Mouse (Mus musculus) frontal cortex, postnatal 10 days (tissue): ENCODE measurements around the gene Zfp592.
"Not testable (repeated sequence)": the region's sequence is repeated elsewhere in the genome, so short reads cannot be mapped to it uniquely, and the experiment has no call there.

ENCODE experiments used
- DNase-seq, 2 experiments: peaks; one replicate each; pipeline ENCODE4 v3.0.0; 2022; ENCODE audit warnings: low spot score in 2 of 2, mixed read lengths in 1 of 2

Gene Zfp592

DNA sequence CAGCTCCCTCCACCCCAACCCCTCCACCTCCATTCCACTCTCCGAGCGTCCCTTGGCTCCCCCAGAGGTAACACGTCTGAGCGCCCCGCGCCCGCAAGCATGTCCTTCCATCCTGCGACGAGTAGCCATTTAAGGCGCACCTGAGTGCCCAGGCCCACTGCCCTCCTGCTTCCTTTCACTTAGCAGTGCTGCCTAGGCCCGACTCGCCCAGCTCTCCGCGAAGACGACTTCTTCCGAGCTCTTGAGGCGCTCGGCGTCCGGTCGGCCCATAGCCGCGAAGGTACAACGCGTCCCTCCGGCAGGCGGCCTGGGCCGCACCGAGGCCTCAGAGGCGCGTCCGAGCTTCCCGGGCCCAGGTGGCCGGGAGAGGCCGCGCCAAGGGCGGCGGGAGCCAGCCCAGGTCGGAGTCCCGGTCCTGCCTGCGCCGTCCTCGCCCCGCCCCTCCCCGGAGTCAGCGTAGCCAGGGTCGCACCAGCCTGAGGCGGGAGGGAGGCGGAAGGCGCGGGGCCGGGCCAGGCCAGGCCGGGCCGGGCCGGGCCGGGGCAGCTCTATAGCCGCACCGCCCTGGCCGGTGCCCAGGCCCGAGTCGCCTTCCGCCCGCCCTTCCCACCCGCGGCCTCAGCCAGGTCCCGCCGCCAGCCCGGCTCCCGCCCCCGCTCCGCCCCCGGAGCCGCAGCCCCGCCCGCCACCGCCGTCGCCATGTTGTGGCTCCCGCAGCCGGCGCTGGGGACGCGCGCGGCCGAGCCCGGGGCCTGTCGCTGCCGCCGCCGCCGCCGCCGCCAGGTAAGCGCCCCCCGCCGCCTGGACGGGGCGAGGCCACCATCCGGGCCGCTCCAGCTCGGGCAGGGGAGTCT lies at the start of gene Zfp592:
Gene Zfp592 (plus strand): TSS at position 702 of the 854 bp plus-strand sequence.
- DNase-seq: peak; percentile 38 to 74

DNA sequence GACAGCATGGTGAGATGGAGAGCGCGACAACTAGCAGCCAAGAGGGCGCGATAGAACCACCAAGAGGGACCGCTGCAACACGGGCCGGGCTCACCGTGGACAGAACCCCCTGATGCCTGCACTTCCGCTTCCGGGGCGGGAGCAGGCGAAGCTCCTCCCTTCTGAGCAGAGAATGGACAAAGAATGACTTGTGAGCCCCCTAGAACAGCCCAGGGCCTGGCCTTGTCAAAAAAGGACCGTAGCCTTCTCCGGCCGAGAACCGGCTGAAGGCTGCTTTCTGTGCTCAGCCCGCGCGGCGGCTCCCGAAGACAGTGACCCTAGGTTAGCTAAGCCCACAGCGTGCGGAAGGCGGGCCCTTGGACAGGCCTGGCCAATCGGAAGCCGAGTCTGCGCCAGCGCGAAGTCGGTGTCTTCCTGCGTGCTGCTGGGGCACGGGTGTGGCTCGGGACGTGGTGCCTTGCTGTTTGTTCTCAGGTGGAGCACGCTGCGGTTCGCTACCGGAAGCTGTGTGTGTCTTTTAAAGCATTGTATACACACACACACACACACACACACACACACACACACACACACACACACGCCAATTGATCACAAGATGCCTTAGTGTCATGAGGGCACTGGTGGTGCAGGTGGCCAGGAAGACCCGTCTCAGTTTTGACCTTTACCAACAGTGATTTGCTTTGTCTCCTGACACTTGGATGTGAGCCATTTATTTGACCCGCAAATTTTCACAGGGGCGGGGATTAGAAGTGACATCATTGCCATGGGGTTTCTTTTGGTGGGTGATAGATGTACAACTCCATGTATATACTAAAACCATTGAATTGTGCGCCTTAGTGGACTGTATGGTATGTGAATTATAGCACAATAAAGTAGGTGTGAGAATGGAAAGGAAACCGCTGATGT lies 45.8 kb upstream of the Zfp592 start, which contains the start of gene Sec11a:
Gene Sec11a (minus strand): TSS at position 336 of the 906 bp plus-strand sequence.
- DNase-seq: peak; percentile 90 to 93

DNA sequence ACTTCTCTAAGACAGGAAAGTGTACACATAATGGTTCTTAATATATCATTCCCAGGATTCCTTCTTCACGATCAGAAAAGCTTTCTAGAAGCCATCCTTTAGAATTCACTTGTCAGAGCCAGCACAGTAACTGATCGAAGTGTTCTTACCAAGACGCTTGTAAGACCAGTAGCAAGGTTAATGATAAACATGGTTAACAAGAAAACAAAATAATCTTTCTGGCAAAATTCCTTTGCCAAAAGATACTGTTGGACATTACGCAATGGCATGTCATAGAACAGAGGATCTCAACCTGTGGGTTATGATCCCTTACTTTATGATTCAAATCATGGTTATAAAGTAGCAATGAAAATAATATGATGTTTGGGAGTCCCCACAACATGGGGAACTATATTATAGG lies 42.0 kb upstream of the Zfp592 start:
- no peak for DNase-seq

DNA sequence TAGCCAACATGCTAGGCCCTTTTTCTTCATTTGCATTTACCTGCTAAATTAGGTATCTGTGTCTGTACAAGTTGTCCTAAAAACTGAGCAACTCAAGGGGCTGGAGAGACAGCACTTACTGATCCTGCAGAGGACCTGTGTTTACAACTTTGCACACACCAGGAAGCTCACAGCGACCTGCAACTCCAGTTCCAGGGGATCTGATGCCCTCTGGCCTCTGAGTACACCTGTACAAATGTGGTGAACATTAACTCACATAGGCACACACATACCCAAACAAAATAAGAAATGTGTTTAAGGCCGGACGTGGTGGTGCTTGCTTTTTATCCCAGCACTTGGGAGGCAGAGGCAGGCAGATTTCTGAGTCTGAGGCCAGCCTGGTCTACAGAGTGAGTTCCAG lies 41.3 kb upstream of the Zfp592 start:
- no peak for DNase-seq

DNA sequence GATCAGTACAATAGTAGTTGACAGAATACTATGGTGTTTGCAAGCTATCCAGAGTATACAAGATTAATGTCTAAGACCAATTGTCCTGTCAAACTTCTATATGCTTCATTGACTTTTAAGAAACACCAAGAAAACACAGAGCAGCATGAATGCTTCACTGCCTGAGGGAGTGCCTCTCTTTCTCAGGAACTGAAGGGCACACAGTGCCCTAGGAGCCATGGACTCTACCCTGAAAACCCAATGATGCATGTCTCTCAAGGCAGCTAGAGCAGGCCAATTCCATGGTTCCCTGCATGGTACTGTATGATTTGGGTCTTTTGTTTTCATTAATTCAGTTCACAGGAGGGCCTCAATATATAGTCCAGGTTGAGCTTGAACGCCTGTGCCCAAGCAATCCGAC lies 39.2 kb upstream of the Zfp592 start:
- DNase-seq: no peak

DNA sequence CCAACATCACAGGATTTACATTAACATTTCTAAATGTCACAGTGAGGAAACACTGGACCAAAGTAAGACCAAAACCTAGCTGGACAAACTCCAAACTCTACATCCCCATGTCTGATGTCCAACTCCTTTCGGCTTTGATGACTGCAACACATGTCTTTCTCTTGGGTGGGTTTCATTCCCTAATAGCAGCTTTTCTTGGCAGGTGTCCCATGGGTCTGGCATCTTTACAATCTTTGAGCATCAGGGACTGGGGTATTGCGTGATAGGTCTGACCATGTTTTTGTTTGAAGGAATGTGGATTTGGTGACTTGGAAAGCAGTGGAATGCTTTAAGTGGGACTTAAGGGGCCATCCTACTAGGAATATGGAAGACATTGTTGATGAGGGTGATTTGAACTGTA lies 36.6 kb upstream of the Zfp592 start:
- DNase-seq: no peak

DNA sequence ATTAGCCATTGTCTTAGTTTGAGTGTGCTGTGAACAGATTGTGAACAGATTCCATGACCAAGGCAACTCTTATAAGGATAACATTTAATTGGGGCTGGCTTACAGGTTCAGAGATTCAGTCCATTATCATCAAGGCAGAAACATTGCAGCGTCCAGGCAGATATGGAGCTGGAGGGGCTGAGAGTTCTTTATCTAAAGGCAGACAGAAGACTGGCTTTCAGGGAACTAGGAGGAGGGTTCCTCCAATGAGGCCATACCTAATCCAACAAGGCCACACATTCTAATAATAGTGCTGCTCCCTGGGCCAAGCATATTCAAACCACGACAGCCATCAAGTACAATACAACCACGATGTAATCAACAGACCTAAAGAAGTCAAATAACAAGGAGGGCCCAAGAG lies 34.5 kb upstream of the Zfp592 start:
- DNase-seq: no peak

DNA sequence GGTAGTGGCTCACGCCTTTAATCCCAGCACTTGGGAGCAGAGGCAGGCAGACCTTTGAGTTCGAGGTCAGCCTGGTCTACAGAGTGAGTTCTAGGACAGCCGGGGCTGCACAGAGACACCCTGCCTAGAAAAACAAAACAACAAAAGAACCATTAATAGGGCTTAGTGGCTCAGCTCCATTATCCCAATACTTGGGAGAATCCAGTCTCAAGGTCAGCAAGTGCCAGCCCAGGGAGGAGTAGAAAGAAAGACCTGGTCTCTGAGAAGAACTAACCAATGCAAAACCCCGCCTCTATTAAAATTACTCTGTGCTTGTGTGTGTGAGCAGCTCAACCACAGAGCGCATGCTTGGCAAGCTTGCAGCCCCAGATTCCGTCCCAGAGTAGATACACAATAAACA lies 30.7 kb upstream of the Zfp592 start:
- DNase-seq: no peak

DNA sequence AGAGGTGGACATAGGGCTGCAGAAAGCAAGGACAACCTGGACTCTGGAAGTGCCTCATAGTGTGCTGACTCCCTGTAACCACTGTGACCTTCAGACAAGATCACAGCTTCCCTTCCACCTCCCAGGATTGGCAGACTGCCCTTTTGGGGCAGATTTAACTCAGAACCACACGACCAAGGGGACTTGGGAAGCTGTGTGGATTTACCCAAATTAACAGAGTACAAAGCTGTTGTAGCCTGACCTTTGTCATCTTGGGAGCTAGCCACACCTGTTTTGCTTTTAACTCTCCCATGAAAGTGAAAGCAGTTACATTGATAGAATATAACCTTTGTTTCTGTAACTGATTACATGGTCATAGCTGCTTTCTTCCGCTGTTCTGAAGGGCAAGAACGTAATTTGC lies 22.6 kb upstream of the Zfp592 start:
- DNase-seq: no peak

DNA sequence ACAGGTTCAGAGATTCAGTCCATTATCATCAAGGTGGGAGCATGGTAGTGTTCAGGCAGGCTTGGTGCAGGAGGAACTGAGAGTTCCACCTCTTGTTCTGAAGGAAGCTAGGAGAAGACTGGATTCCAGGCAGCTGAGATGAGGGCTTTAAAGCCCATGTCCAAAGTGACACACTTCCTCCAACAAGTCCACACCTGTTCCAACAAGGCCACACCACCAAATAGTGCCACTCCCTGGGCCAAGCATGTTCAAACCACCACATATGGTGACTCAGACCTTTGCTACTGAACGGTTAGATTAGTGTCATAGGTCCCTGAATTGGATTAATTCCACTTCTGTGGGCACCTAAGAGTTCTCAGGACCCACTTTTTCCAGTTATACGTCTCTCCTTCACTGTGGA lies 22.1 kb upstream of the Zfp592 start:
- DNase-seq: no peak

DNA sequence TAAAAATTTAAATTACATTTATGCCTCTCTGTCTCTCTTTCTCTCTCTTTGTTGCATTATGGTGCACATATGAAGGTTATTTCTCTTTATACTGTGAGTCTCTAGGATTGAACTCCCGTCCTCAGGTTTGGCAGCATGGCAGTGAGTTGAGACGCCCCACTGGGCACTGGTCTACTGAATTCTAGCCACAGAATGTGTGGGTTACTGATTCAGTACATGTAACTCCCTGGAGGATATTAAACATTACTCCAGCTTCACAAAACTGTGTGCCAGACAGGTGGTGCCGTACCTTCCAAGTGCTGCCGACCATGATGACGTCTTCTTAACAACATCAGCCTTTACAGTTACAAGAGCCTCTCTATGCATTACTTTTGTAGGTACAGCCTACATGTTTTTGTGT lies 21.4 kb upstream of the Zfp592 start:
- DNase-seq: no peak

DNA sequence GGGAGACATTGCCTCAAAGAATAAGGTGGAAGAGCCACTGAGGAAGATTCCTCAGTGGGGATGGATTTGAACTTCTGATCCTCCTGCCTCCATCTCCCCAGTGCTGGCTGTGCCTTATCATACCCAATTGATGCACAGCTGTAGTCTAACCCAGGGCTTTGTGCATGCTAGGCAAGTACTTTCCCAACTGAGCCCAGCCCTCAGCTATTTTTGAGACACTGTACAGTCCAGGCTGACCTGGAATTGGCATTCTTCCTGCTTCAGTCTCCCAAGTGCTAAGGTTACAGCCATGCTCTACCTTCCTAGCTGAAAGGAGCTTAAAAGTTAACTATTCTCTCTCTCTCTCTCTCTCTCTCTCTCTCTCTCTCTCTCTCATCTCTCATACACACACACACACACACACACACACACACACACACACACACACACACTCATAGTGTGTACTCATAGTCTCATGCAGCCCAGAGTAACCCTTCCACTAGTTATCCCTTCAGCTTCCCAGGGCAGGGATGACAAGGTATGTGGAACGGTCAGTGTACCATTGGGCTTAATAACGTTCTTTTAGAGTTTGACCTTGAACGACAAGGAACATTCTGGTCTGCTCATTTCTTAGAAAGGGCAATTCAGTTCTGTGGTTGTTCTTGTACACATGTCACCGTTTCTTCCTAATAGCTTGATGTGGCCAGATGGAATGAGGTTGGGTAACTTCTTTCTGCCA lies 20.4 kb upstream of the Zfp592 start:
- DNase-seq: not testable (repeated sequence)

DNA sequence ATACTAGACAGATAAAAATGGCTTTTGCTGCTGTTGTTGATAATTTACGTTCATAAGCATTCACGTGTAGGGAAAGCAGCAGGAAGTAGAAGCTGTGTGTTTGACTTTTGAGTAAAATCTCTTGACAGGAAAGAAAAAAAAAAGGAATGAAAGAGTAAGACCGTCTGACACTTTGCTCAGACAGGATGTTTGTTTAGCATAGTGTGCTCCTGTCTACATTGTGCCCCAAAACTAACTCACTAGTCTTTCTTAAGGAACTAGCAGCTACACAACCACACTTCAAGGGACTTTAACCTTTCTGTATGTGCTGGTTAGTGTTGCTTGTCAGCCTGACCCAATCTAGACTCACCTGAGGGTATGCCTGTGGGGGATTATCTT lies 19.9 kb upstream of the Zfp592 start:
- DNase-seq: not testable (repeated sequence)

DNA sequence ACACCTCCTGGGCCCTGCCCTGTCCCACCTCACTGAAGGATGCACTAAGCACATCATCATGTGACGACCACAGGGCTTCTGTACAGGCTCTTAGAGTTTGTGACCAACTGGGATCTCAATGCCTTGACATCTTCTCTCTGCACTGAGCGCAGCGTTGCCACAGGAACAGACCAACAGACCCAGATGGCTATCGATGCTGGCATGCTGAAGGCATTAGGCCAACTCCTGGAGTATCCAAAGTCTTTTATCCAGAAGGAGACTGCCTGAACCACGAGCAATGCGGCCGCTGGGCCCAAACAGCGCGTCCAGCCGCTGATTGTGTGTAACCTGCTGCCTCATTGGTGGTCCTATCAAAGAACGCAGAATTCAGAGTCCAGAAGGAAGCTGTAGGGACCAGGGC lies 12.9 kb upstream of the Zfp592 start:
- no peak for DNase-seq

DNA sequence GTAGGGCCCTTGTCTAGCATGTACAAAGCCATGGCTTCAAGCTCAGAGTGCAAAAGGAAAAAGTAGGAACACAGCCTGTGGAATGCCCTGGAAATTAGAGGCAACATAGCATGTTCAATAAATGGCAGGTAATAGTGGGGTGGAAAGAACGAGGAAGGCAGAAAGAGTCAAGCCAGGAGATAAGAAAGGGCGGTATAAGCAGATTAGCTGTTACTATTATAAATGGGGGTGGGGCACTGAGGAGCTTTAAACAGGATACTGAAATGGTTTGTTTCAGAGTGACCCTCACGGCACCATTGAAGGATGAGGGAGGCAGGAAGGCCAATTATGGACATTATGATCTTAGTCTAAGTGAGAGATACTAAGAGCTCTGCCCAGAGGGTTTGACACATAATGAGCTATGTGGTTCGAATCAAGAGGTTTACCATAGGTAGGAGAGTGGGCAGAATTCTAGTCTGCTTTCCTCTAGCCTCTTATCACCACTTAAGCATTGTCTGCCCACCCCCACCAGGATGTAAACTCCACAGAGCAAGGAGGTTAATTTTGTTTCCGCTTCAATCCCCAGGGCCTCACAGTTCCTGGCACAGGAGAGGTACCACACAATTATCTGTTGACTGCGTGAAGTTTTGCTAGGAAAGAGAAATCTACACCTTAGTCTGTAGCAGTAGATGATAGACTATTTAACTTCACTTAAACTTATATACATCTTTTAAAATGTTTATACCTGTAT lies 6.9 kb upstream of the Zfp592 start:
- DNase-seq: no peak

DNA sequence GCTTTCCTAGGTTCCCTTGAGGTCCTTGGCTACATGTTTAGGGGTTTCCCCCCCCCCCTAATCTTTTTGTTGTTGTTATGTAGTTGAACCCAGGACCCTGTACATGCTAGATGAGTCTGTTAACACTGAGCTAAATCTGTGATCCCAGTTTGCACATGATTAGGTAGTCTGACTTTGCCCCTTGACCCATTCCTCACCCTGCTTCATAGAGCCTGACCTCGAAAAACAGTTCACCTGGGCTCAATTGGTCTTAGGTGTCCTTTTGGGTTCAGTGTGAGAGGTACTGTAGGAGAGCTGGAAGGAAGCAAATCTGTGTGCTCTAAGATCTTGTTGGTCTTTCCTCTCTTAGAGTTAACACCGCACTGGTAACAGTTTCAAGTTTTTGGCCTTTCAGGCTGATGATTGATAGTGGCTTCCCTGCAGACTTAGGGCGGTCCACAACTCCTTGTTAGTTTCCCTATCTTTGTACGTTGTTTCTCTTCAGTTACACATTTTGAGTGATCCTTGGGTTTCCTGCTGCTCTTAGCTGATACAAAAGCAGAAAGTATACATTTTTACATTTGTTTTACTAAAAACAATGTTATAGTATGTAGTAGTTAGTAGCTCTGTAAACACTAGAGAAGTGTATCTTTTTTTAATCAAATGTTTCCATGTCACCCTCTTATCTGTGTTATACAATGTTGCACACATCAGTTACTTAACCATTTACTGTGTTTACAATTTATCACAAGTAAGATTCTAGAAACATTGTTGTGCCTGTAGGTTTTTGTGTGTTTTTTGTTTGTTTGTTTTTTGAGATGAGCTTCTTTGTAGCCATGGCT lies 5.5 kb upstream of the Zfp592 start:
- DNase-seq: no peak

DNA sequence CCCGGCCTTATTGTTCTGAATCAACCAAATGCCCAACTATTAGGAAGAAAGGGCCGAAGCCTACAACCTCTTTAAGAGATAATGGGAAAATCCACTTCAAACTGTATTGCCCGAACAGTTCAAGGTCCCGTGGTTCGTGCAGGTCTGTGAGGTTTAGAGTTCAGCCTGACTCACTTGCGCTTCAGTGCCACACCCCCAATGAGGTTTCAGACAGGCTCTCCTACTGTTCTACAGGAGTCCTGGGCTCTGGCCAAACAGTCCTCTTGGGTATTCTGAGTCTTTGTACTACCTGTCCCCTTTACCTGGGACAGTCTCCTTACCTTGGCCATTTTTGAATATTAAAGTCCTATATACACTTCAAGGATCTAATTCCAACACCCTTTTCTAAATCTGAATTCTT lies 3.2 kb upstream of the Zfp592 start:
- no peak for DNase-seq

DNA sequence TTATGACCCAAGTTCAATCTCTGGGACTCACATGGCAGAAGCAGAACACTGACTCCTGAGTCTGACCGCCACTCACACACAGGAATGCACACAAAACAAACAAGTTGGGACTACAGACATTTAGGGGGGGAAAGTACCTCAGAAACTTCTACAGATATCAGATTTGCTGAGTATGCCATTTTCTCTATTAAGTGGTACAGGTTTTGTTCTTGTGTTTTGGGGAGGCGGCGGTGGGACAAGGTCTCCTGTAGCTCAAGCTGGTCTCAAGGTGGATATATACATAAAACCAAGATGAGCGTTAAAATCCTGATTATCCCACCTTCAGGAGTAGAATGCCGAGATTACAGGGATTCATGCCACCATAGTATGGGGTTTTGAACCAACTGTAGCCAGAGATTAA lies 1.9 kb upstream of the Zfp592 start:
- DNase-seq: no peak

DNA sequence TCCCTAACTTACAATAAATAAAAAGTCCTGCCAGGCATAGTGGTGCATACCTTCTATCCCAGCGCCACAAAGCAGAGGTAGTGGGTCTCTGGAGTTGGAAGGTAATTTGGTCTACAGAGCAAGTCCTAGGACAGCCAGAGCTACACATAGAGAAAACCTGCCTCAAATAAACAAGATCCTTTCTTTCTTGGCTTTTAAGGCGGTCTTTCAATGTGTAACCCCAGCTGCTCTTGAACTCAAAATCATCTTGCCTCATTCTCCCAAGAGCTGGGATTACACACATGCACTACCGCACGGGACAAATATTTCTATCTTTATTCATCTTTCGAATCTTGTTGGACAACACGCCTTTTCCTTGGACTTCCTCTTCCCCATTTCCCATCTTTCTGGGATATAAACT lies 1.4 kb upstream of the Zfp592 start:
- DNase-seq: no peak

DNA sequence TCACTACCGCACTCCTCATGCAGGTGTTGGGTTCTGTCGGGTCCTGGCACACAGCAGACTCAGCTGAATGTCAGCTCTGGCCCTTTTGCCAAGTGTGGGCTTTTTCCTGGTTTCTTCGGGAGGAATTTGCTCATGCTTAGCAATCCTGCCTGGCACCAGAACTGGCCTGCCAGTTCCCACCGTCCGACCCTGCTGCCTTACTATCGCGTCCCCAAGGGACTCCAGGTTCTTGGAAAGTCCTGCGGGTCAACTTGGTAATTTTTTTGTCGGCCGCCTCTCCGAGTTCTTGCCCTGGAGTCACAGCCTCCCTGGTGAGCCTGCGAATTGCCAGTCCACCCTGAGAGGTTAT lies 876 bp upstream of the Zfp592 start:
- DNase-seq: no peak
